Mouse (Mus musculus) midbrain, embryonic 10.5 days (tissue): ENCODE measurements around the gene Aldh8a1. TPM values are rescaled to one million over a fixed set of nuclear protein-coding genes. Genes with fewer than 3 reads are reported as not detected.
"Not testable (repeated sequence)": the region's sequence is repeated elsewhere in the genome, so short reads cannot be mapped to it uniquely, and the experiment has no call there.

Experiments
- DNase-seq: peaks from one replicate; pipeline ENCODE4 v3.0.0-alpha.2; 2017; ENCODE audit warnings: low spot score
- H3K27ac ChIP-seq: fragments of 300-500 bp; sonication (generic); replicated peaks from 2 replicates; pipeline ENCODE4 v1.5.1; 2016; ENCODE audit warnings: mild to moderate bottlenecking
- H3K27me3 ChIP-seq: fragments of 300-500 bp; sonication (generic); 2 replicates; pipeline ENCODE4 v1.6.1; 2016; ENCODE audit warnings: low read depth, mild to moderate bottlenecking; ENCODE audit not compliant: poor library complexity, severe bottlenecking
- H3K36me3 ChIP-seq: fragments of 300-500 bp; sonication (generic); 2 replicates; pipeline ENCODE4 v1.6.1; 2016; ENCODE audit warnings: mild to moderate bottlenecking, moderate library complexity
- H3K4me1 ChIP-seq: fragments of 300-500 bp; sonication (generic); 2 replicates; pipeline ENCODE4 v1.6.1; 2016
- H3K4me3 ChIP-seq: fragments of 300-500 bp; sonication (generic); 2 replicates; pipeline ENCODE4 v1.5.1; 2016; ENCODE audit warnings: mild to moderate bottlenecking, moderate library complexity
- H3K9me3 ChIP-seq: fragments of 300-500 bp; sonication (generic); replicated peaks from 2 replicates; pipeline ENCODE4 v1.6.1; 2016; ENCODE audit warnings: mild to moderate bottlenecking
- WGBS: fragments of 180-500 bp; shearing (Covaris S2); methylation state at CpG from one replicate; pipeline ENCODE4 v1.1.7; 2016; 5-methylcytosine and 5-hydroxymethylcytosine counted together
- polyA plus RNA-seq: library from polyadenylated mRNA; unstranded; fragments of >200 nt; fragmentation: Nextera tagmentation; extraction: Ambion mirVana; gene quantifications from 2 replicates; pipeline ENCODE4 v1.2.1, GENCODE M21; 2016

The Aldh8a1 gene
- polyA plus RNA-seq, 1 experiment from 2014 or later, result 0.12 TPM

GRCm38 (mm10) chr10:21378196-21378944 is 1.3 kb downstream of the Aldh8a1 start:
- H3K4me3 ChIP-seq, result no peak overlapping the region

GRCm38 (mm10) chr10:21382914-21383313 is 5.8 kb downstream of the Aldh8a1 start:
- DNase-seq, result no peak
- Histone ChIP-seq H3K4me3 (no peak overlapping the region), H3K4me1 (peaks cover 10% of the 10 kb centered on the region; the same call in 1 of the 2 replicates), H3K27me3 (no peaks in the 10 kb centered on the region), H3K36me3 (no peaks in the 10 kb centered on the region), H3K9me3 (no peaks in the 10 kb centered on the region), H3K27ac (no peak overlapping the region)
- WGBS, result 33% methylated on average over 6 of the region's 6 CpGs

More at GRCm38 (mm10) chr10:21378196-21378944, 1.3 kb downstream of the Aldh8a1 start:
- WGBS, result 74% methylated on average over 9 of the region's 9 CpGs
- Histone ChIP-seq H3K36me3 (no peaks in the 10 kb centered on the region), H3K27me3 (no peaks in the 10 kb centered on the region), H3K27ac (no peak overlapping the region), H3K9me3 (no peaks in the 10 kb centered on the region), H3K4me1 (peaks cover 15% of the 10 kb centered on the region; the same call in 1 of the 2 replicates)
- DNase-seq, result no peak

- 79% methylated on average over 3 of the region's 3 CpGs for WGBS
- H3K9me3 ChIP-seq, result no peaks in the 10 kb centered on the region
- no peak overlapping the region for H3K4me3 ChIP-seq
Measured at GRCm38 (mm10) chr10:21385111-21385663, 8.1 kb downstream of the Aldh8a1 start.

GRCm38 (mm10) chr10:21389075-21389474 is 12.0 kb downstream of the Aldh8a1 start:
- peaks cover 11% of the 10 kb centered on the region for H3K4me1 ChIP-seq
- H3K4me3 ChIP-seq, result no peak overlapping the region
- H3K36me3 ChIP-seq, result no peaks in the 10 kb centered on the region
- DNase-seq, result no peak
- H3K27ac ChIP-seq, result no peak overlapping the region
- whole genome bisulfite sequencing, result 92% methylated on average over 11 of the region's 11 CpGs
- no peaks in the 10 kb centered on the region for H3K27me3 ChIP-seq
- no peaks in the 10 kb centered on the region for H3K9me3 ChIP-seq

More at GRCm38 (mm10) chr10:21385111-21385663, 8.1 kb downstream of the Aldh8a1 start:
- H3K4me1 ChIP-seq, result peaks cover 9% of the 10 kb centered on the region
- no peaks in the 10 kb centered on the region for H3K36me3 ChIP-seq
- no peak for DNase-seq
- no peak overlapping the region for H3K27ac ChIP-seq
- H3K27me3 ChIP-seq, result no peaks in the 10 kb centered on the region

GRCm38 (mm10) chr10:21390440-21390839 is 13.3 kb downstream of the Aldh8a1 start:
- H3K4me3 ChIP-seq, result no peak overlapping the region
- WGBS, result 89% methylated on average over 4 of the region's 4 CpGs
- DNase-seq, result no peak

GRCm38 (mm10) chr10:21391286-21391685 is 14.2 kb downstream of the Aldh8a1 start:
- Histone ChIP-seq H3K36me3 (no peaks in the 10 kb centered on the region), H3K4me1 (peaks cover 11% of the 10 kb centered on the region), H3K27me3 (no peaks in the 10 kb centered on the region), H3K4me3 (no peak overlapping the region), H3K9me3 (no peaks in the 10 kb centered on the region), H3K27ac (no peak overlapping the region)
- no peak for DNase-seq
- 79% methylated on average over 4 of the region's 4 CpGs for WGBS

More at GRCm38 (mm10) chr10:21390440-21390839, 13.3 kb downstream of the Aldh8a1 start:
- H3K27ac ChIP-seq, result no peak overlapping the region
- no peaks in the 10 kb centered on the region for H3K36me3 ChIP-seq
- no peaks in the 10 kb centered on the region for H3K9me3 ChIP-seq
- H3K27me3 ChIP-seq, result no peaks in the 10 kb centered on the region
- H3K4me1 ChIP-seq, result peaks cover 11% of the 10 kb centered on the region

GRCm38 (mm10) chr10:21393390-21393789 is 16.3 kb downstream of the Aldh8a1 start:
- 87% methylated on average over 2 of the region's 2 CpGs for WGBS

GRCm38 (mm10) chr10:21395426-21396139 is 18.5 kb downstream of the Aldh8a1 start:
- 92% methylated on average over 14 of the region's 14 CpGs for WGBS
- no peak overlapping the region for H3K4me3 ChIP-seq
- no peaks in the 10 kb centered on the region for H3K27me3 ChIP-seq
- 0 out of 2 replicates have a peak, but pooled peaks cover 7% of the 10 kb centered on the region for H3K4me1 ChIP-seq
- H3K27ac ChIP-seq, result no peak overlapping the region
- no peaks in the 10 kb centered on the region for H3K9me3 ChIP-seq
- no peaks in the 10 kb centered on the region for H3K36me3 ChIP-seq
- no peak for DNase-seq

More at GRCm38 (mm10) chr10:21393390-21393789, 16.3 kb downstream of the Aldh8a1 start:
- H3K36me3 ChIP-seq, result no peaks in the 10 kb centered on the region
- no peak for DNase-seq
- H3K4me3 ChIP-seq, result no peak overlapping the region
- no peaks in the 10 kb centered on the region for H3K9me3 ChIP-seq
- no peaks in the 10 kb centered on the region for H3K27me3 ChIP-seq
- peaks cover 11% of the 10 kb centered on the region for H3K4me1 ChIP-seq
- no peak overlapping the region for H3K27ac ChIP-seq

- WGBS, result 85% methylated on average over 6 of the region's 6 CpGs
- H3K4me1 ChIP-seq, H3K27me3 ChIP-seq, DNase-seq, H3K4me3 ChIP-seq, H3K36me3 ChIP-seq, H3K9me3 ChIP-seq, H3K27ac ChIP-seq: not testable (repeated sequence)
Measured at GRCm38 (mm10) chr10:21398873-21399425, 21.9 kb downstream of the Aldh8a1 start.

GRCm38 (mm10) chr10:21399622-21400021 is 22.5 kb downstream of the Aldh8a1 start:
- 0 out of 2 replicates have a peak overlapping the region, but pooled peaks have one; percentile 17 for H3K27ac ChIP-seq
- H3K4me1 ChIP-seq, result 0 out of 2 replicates have a peak, but pooled peaks cover 10% of the 10 kb centered on the region
- H3K36me3 ChIP-seq, result no peaks in the 10 kb centered on the region
- no peak overlapping the region for H3K4me3 ChIP-seq
- H3K27me3 ChIP-seq, result no peaks in the 10 kb centered on the region
- 75% methylated on average over 8 of the region's 8 CpGs for WGBS
- no peaks in the 10 kb centered on the region for H3K9me3 ChIP-seq
- DNase-seq, result no peak

- Histone ChIP-seq H3K4me1 (0 out of 2 replicates have a peak, but pooled peaks cover 10% of the 10 kb centered on the region), H3K9me3 (no peaks in the 10 kb centered on the region), H3K27ac (no peak overlapping the region), H3K36me3 (no peaks in the 10 kb centered on the region), H3K4me3 (no peak overlapping the region), H3K27me3 (no peaks in the 10 kb centered on the region)
- no peak for DNase-seq
- 71% methylated on average over 7 of the region's 7 CpGs for WGBS
Measured at GRCm38 (mm10) chr10:21400031-21400430, 22.9 kb downstream of the Aldh8a1 start.

- H3K27me3 ChIP-seq, result no peaks in the 10 kb centered on the region
- no peak for DNase-seq
- H3K27ac ChIP-seq, result no peak overlapping the region
- 51% methylated on average over 2 of the region's 2 CpGs for WGBS
- H3K9me3 ChIP-seq, result no peaks in the 10 kb centered on the region
- 0 out of 2 replicates have a peak, but pooled peaks cover 10% of the 10 kb centered on the region for H3K4me1 ChIP-seq
- no peaks in the 10 kb centered on the region for H3K36me3 ChIP-seq
- H3K4me3 ChIP-seq, result no peak overlapping the region
Measured at GRCm38 (mm10) chr10:21400453-21400852, 23.4 kb downstream of the Aldh8a1 start.
